Mouse (Mus musculus) erythroblast, embryonic 14.5 days (primary cell): Measurements from ENCODE around the gene Kiss1r.

Experiments
- GATA1 ChIP-seq: IDR thresholded peaks from 2 replicates; pipeline ENCODE4 v1.6.1; 2012; ENCODE audit warnings: low read length, inconsistent platforms, mixed read lengths
- TAL1 ChIP-seq: IDR thresholded peaks from 3 replicates; pipeline ENCODE4 v1.6.1; 2012; ENCODE audit warnings: low read length, inconsistent platforms, mixed read lengths

DNA sequence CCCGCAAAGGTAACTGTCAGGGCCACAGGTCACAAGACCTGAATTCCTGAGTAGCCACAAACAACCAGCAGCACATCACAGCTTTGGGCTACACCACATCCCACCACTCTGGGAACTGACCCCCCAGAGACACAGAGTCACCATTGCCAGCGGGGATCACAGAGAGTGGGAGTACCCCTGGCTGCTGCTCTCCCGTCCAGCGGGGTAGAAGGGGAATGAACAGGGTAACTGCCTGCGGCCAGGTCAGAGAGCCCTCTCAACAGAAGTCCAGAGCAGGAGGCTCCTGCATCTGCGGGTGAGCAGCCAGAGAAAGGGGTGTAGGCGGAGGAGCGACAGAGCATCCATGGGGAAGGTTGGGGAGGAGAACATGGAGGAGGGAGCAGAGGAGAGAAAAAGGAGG lies 690 bp upstream of the Kiss1r start:
- TF ChIP-seq TAL1 (no peak), GATA1 (no peak)
